Mouse (Mus musculus) lung, postnatal 0 days (tissue): ENCODE data around the gene Slain1.

Experiments used
- CTCF ChIP-seq: IDR thresholded peaks from 2 replicates; pipeline ENCODE4 v1.5.1; 2016; ENCODE audit warnings: antibody characterized with exemption, mild to moderate bottlenecking
- EP300 ChIP-seq: IDR thresholded peaks from 2 replicates; pipeline ENCODE4 v1.6.1; 2016; ENCODE audit warnings: antibody characterized with exemption, mild to moderate bottlenecking, control low read depth

- TF ChIP-seq CTCF (no peak), EP300 (no peak)
Measured at GRCm38 (mm10) chr14:103697101-103697500, 47.1 kb downstream of the Slain1 start.
